Mouse (Mus musculus) kidney, embryonic 14.5 days (tissue): Measurements from ENCODE around the gene Ddrgk1. TPM values are rescaled to one million over a fixed set of nuclear protein-coding genes. Genes with fewer than 3 reads are reported as not detected.

Source experiments
- ATAC-seq: fragments of 200-750 bp; cut with Nextera tagmentation; 2 replicates; pipeline ENCODE4 v1.8.0; 2017; ENCODE audit warnings: moderate number of reproducible peaks, mild to moderate bottlenecking, moderate TSS enrichment, moderate library complexity; ENCODE audit not compliant: low FRiP score, low TSS enrichment
- H3K27ac ChIP-seq: fragments of 300-500 bp; sonication (generic); 2 replicates; pipeline ENCODE4 v1.5.1; 2014; ENCODE audit warnings: low read depth, mild to moderate bottlenecking, low read length, moderate library complexity, mixed read lengths
- H3K27me3 ChIP-seq: fragments of 300-500 bp; sonication (generic); 2 replicates; pipeline ENCODE4 v1.6.1; 2014; ENCODE audit warnings: mild to moderate bottlenecking, low read length; ENCODE audit not compliant: control insufficient read depth, insufficient read depth
- H3K36me3 ChIP-seq: fragments of 300-500 bp; sonication (generic); 2 replicates; pipeline ENCODE4 v1.6.1; 2014; ENCODE audit warnings: low read length, mixed read lengths; ENCODE audit not compliant: control insufficient read depth, insufficient read depth
- H3K4me1 ChIP-seq: fragments of 300-500 bp; sonication (generic); 2 replicates; pipeline ENCODE4 v1.6.1; 2014; ENCODE audit warnings: low read length, mixed read lengths; ENCODE audit not compliant: control insufficient read depth, insufficient read depth
- H3K4me2 ChIP-seq: fragments of 300-500 bp; sonication (generic); replicated peaks from 2 replicates; pipeline ENCODE4 v1.6.1; 2014; ENCODE audit warnings: low read depth, mild to moderate bottlenecking, low read length
- H3K4me3 ChIP-seq: fragments of 300-500 bp; sonication (generic); 2 replicates; pipeline ENCODE4 v1.5.1; 2014; ENCODE audit warnings: mild to moderate bottlenecking, low read length
- H3K9ac ChIP-seq: fragments of 300-500 bp; sonication (generic); 2 replicates; pipeline ENCODE4 v1.6.1; 2014; ENCODE audit warnings: low read depth, mild to moderate bottlenecking, low read length, moderate library complexity
- H3K9me3 ChIP-seq: fragments of 300-500 bp; sonication (generic); 2 replicates; pipeline ENCODE4 v1.6.1; 2016; ENCODE audit warnings: low read length; ENCODE audit not compliant: control insufficient read depth
- WGBS: fragments of 180-500 bp; shearing (Covaris S2); extraction: QIAGEN DNeasy Blood & Tissue Kit; methylation state at CpG from one replicate; pipeline ENCODE4 v1.1.7; 2014; 5-methylcytosine and 5-hydroxymethylcytosine counted together
- polyA plus RNA-seq: library from polyadenylated mRNA; unstranded; fragments of >200 nt; fragmentation: Nextera tagmentation; extraction: Ambion mirVana; gene quantifications from 2 replicates; pipeline ENCODE4 v1.2.1, GENCODE M21; 2014

Ddrgk1 gene
- polyA plus RNA-seq, 1 experiment from 2014 or later = 53.5 TPM

DNA sequence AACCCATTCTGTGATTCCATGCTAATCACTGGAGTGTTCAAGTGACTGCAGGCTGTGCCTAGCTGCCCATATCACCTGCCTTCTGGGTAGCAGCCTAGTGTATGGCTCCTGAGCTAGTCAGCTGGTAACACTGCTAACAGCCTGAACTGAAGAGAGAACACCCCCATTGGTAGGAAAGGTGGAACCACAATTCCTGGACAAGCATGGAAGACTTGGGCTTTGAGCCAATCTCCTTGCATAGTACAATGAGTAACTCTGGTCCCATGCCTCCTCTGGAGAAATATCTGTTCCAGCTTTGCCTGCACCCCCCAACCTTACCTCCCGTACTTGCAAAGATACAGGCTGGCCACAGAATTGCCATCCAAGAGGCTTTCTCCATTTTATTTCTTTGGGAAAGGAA is 32.0 kb downstream of the Ddrgk1 start:
- Histone ChIP-seq H3K27me3 (peaks cover 38% of the 10 kb centered on the region), H3K4me1 (peaks cover 28% of the 10 kb centered on the region), H3K4me3 (no peak overlapping the region), H3K9me3 (no peaks in the 10 kb centered on the region), H3K4me2 (no peak overlapping the region), H3K9ac (no peak overlapping the region), H3K36me3 (peaks cover 4% of the 10 kb centered on the region; the same call in 1 of the 2 replicates), H3K27ac (no peak overlapping the region)
- WGBS = 83% methylated on average over 1 of the region's 1 CpGs
- ATAC-seq = no peak

DNA sequence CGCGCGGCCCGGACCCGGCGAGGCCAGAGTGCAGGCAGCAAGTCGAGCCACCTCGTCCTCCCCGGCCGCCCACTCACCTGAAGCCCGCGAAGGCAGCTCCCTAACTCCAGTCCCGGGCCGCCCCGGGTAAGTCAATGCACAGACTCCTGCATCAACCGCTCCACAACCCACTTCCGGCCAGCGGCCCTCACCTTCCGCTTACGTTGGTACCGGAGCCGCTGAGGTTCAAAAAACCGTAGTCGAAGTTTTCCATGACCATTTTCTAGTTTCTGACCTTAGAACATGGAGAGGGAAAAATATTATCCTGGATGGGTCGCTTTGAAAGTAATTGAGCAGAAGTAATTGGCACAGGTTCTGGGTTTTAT is 34.6 kb downstream of the Ddrgk1 start, which contains the start of the genes Fastkd5 and Ubox5:
Gene Fastkd5, minus strand, starts transcription at position 189 of the 365 bp plus-strand sequence.
Gene Ubox5, minus strand, starts transcription at position 200 of the 365 bp plus-strand sequence.
- WGBS = under 1% methylated on average over 25 of the region's 25 CpGs
- Histone ChIP-seq H3K36me3 (peaks cover 25% of the 10 kb centered on the region; the same call in 1 of the 2 replicates), H3K27me3 (peaks cover 13% of the 10 kb centered on the region), H3K9ac (peak within 1 kb of the TSS; percentile 91), H3K27ac (peak within 1 kb of the TSS; percentile 63), H3K4me1 (peaks cover 15% of the 10 kb centered on the region), H3K4me3 (peak within 1 kb of the TSS; percentile 94), H3K4me2 (peak within 1 kb of the TSS; percentile 51), H3K9me3 (no peaks in the 10 kb centered on the region)
- peak; percentile 88 for ATAC-seq

DNA sequence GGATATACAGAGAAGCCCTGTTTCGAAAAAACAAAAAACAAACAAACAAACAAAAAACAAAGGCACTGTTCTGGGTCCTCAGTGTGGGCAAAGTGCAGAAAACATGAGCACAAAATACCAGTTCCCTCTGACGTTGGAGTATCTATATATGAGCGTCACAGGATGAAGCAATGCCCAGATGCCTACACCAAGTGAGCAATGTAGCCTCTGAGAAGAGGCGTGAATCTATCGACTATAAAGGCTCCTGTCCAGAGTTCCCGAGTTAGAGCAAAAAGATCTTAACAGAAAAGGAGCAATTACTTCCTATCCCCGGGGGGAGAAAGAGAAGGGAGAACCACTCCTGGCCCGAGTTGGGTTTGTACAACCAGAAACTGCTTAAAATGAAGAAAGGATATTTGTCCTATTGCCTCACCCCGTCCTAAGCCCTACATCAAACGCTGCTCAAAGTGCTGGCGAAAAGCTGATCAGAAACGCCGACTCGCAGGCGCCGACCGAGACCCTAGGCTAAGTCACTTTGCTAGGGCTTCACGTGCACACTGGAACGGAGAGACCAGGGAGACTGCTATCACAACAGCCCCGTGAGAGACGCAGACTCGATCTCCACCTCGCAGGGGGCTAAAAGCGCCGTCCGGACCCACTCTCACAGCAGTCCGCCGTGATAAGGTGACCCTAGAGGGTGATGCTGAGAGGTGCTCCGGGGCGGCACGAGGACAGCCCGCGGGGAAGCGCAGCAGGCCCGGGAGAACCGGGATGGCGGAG is 35.2 kb downstream of the Ddrgk1 start:
- peak; percentile 60 for ATAC-seq
- Histone ChIP-seq H3K27me3 (peaks cover 7% of the 10 kb centered on the region), H3K4me3 (peak overlapping the region; percentile 94), H3K27ac (peak overlapping the region; percentile 63), H3K4me1 (peaks cover 9% of the 10 kb centered on the region), H3K9me3 (no peaks in the 10 kb centered on the region), H3K9ac (peak overlapping the region; percentile 91), H3K4me2 (peak overlapping the region; percentile 51), H3K36me3 (peaks cover 28% of the 10 kb centered on the region; the same call in 1 of the 2 replicates)
- 2% methylated on average over 37 of the region's 37 CpGs for whole genome bisulfite sequencing

DNA sequence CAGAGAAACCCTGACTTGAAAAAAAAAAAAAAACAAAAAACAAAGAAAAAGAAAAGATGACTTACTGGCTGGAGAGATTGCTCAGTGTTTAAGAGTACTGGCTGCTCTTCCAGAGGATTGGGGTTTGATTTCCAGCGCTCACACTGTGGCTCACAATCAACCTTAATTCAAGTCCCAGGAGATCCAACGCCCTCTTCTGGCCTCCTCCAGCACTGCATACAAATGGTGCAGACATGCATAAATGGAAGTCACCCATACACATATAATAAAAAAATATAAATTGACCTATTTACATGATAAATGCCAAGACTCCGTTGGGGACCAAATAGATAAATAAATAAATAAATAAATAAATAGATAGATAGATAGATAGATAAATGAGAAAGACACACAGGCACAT is 36.0 kb downstream of the Ddrgk1 start:
- Histone ChIP-seq H3K9ac (no peak overlapping the region), H3K27ac (no peak overlapping the region), H3K27me3 (no peaks in the 10 kb centered on the region; the same call in 1 of the 2 replicates), H3K9me3 (no peaks in the 10 kb centered on the region), H3K4me2 (peak overlapping the region; percentile 51), H3K4me3 (peak overlapping the region; percentile 94; the same call in 1 of the 2 replicates), H3K4me1 (peaks cover 8% of the 10 kb centered on the region; the same call in 1 of the 2 replicates), H3K36me3 (peaks cover 32% of the 10 kb centered on the region; the same call in 1 of the 2 replicates)
- WGBS = 68% methylated on average over 3 of the region's 3 CpGs
- ATAC-seq = no peak

DNA sequence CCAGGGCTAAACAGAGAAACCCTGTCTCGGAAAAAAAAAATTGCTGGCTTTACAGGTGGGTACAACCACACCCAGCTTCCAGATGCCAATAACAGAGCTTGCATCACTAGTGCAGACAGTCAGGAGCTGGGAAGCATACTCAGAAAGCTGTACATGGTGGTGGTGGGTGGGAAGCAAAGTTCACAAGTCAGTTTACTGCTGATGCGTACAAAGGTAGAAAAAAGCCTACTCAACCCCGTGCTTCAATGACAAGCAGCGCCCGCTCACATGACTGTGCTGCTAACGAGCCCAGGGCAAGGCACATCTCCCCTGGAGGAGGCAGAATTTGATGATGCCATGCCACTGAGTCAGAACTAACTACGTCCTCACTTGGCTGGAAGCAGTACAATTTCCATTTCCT is 45.5 kb downstream of the Ddrgk1 start:
- no peak for ATAC-seq
- H3K4me2 ChIP-seq = no peak overlapping the region
- WGBS = 95% methylated on average over 7 of the region's 7 CpGs
- H3K27ac ChIP-seq = no peak overlapping the region
- no peaks in the 10 kb centered on the region for H3K9me3 ChIP-seq
- H3K27me3 ChIP-seq = no peaks in the 10 kb centered on the region
- H3K36me3 ChIP-seq = peaks cover 39% of the 10 kb centered on the region
- H3K4me1 ChIP-seq = no peaks in the 10 kb centered on the region
- no peak overlapping the region for H3K9ac ChIP-seq
- no peak overlapping the region for H3K4me3 ChIP-seq

DNA sequence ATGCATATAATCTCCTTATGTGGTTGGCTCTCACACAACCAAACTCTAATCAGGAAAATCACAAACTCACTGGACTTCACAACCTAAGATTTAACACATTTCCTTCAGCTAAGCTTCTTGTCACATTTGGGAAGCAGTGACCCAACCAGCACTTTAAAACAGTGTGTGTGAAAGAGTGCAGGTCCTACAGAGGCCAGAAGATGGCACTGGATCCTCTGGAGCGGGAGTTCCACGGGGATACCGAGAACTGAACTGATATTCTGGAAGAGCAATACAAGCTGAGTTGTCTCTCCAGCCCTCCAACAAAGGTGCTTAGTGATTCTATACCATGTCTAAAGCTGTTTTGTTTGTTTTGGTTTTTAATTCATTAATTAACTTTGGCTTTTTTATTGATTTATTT is 51.4 kb downstream of the Ddrgk1 start:
- no peak overlapping the region for H3K27ac ChIP-seq
- H3K27me3 ChIP-seq = no peaks in the 10 kb centered on the region
- no peaks in the 10 kb centered on the region for H3K9me3 ChIP-seq
- no peak overlapping the region for H3K9ac ChIP-seq
- peaks cover 40% of the 10 kb centered on the region for H3K36me3 ChIP-seq
- H3K4me1 ChIP-seq = no peaks in the 10 kb centered on the region
- ATAC-seq = no peak
- no peak overlapping the region for H3K4me3 ChIP-seq
- H3K4me2 ChIP-seq = no peak overlapping the region
- 78% methylated on average over 3 of the region's 3 CpGs for WGBS

Other genes with a start within 250 kb of the Ddrgk1 start
- gene Vps16, start 240.3 kb downstream of the Ddrgk1 start, polyA plus RNA-seq = 72.3 and 79.2 TPM in 2 replicates
- gene Pced1a, start 240.0 kb downstream of the Ddrgk1 start, polyA plus RNA-seq = 13.0 and 15.0 TPM in 2 replicates
- 64.3 and 107 TPM in 2 replicates for gene Ptpra, start 214.4 kb downstream of the Ddrgk1 start, polyA plus RNA-seq
- gene Mrps26, start 100.9 kb downstream of the Ddrgk1 start, polyA plus RNA-seq = 99.1 and 111 TPM in 2 replicates
- not detected in 2 replicates for gene Oxt, start 88.5 kb downstream of the Ddrgk1 start, polyA plus RNA-seq
- gene Avp, start 82.1 kb downstream of the Ddrgk1 start, polyA plus RNA-seq = not detected in 2 replicates
- 9.8 and 22.5 TPM in 2 replicates for gene Fastkd5, start 34.6 kb downstream of the Ddrgk1 start, polyA plus RNA-seq
- 13.0 and 16.2 TPM in 2 replicates for gene Ubox5, start 34.6 kb downstream of the Ddrgk1 start, polyA plus RNA-seq
- gene Lzts3, start 21.9 kb downstream of the Ddrgk1 start, polyA plus RNA-seq = 3.7 and 4.7 TPM in 2 replicates
- gene Itpa, start 3.0 kb upstream of the Ddrgk1 start, polyA plus RNA-seq = 120 and 121 TPM in 2 replicates
- 1.1 and 1.6 TPM in 2 replicates for gene Slc4a11, start 32.9 kb upstream of the Ddrgk1 start, polyA plus RNA-seq
- gene 4930402H24Rik, start 241.7 kb upstream of the Ddrgk1 start, polyA plus RNA-seq = 20.6 and 35.0 TPM in 2 replicates
- gene Atrn, start 241.8 kb upstream of the Ddrgk1 start, polyA plus RNA-seq = 8.2 and 11.6 TPM in 2 replicates